Mouse (Mus musculus) layer of hippocampus, postnatal 36 days (tissue): Measurements from ENCODE around the gene Spata32. TPM values are rescaled to one million over a fixed set of nuclear protein-coding genes. Genes with fewer than 3 reads are reported as not detected.

Experiments used
- DNase-seq, 2 experiments: peaks; one replicate each; pipeline ENCODE4 v3.0.0; 2022
- total RNA-seq, 2 experiments: library from RNA; stranded (reverse); gene quantifications; 2 replicates each; pipeline ENCODE4 v1.2.3; 2021

The Spata32 gene
- total RNA-seq, 2 experiments from 2014 or later, result 0.72 to 1.6 TPM

GRCm38 (mm10) chr11:103201664-103202063, 16.6 kb downstream of the Spata32 start:
- peak; percentile 78 for DNase-seq

GRCm38 (mm10) chr11:103198911-103199803, 19.1 kb downstream of the Spata32 start:
- peak; percentile 78 to 79 for DNase-seq

GRCm38 (mm10) chr11:103198339-103198738, 19.9 kb downstream of the Spata32 start:
- no peak for DNase-seq

- no peak for DNase-seq
These were observed 20.9 kb downstream of the Spata32 start for GRCm38 (mm10) chr11:103197340-103197739.

GRCm38 (mm10) chr11:103195656-103196055, 22.6 kb downstream of the Spata32 start:
- no peak for DNase-seq

- DNase-seq, result no peak
These were observed 23.0 kb downstream of the Spata32 start for GRCm38 (mm10) chr11:103195236-103195635.

GRCm38 (mm10) chr11:103193825-103194168, 24.4 kb downstream of the Spata32 start:
- peak in 1 of 2 experiments; percentile 28 for DNase-seq

GRCm38 (mm10) chr11:103192956-103193824, 25.0 kb downstream of the Spata32 start:
- peak in 1 of 2 experiments; percentile 68 for DNase-seq

GRCm38 (mm10) chr11:103192230-103192955, 25.8 kb downstream of the Spata32 start:
- DNase-seq, result peak in 1 of 2 experiments; percentile 74

- no peak for DNase-seq
These were observed 33.3 kb downstream of the Spata32 start for GRCm38 (mm10) chr11:103184891-103185290.

- DNase-seq, result no peak
These were observed 36.3 kb downstream of the Spata32 start for GRCm38 (mm10) chr11:103181911-103182310.

GRCm38 (mm10) chr11:103181349-103181748, 36.9 kb downstream of the Spata32 start:
- DNase-seq, result no peak

- DNase-seq, result no peak
These were observed 37.8 kb downstream of the Spata32 start for GRCm38 (mm10) chr11:103180426-103180825.

GRCm38 (mm10) chr11:103178748-103179147, 39.5 kb downstream of the Spata32 start:
- DNase-seq, result no peak

GRCm38 (mm10) chr11:103177815-103178485, 40.3 kb downstream of the Spata32 start:
- DNase-seq, result no peak

- DNase-seq, result no peak
These were observed 41.0 kb downstream of the Spata32 start for GRCm38 (mm10) chr11:103177216-103177615.

- no peak for DNase-seq
These were observed 41.7 kb downstream of the Spata32 start for GRCm38 (mm10) chr11:103176510-103176909.

GRCm38 (mm10) chr11:103175688-103176442, 42.4 kb downstream of the Spata32 start:
- DNase-seq, result no peak

GRCm38 (mm10) chr11:103174891-103175391, 43.3 kb downstream of the Spata32 start:
- no peak for DNase-seq

GRCm38 (mm10) chr11:103174411-103174832, 43.8 kb downstream of the Spata32 start:
- DNase-seq, result no peak
